Mouse (Mus musculus): Measurements from ENCODE around the gene Cmtm5. TPM values are rescaled to one million over a fixed set of nuclear protein-coding genes. Genes with fewer than 3 reads are reported as not detected.

Cmtm5 gene
- total and polyA plus RNA-seq, 3 experiments, result not detected

DNA sequence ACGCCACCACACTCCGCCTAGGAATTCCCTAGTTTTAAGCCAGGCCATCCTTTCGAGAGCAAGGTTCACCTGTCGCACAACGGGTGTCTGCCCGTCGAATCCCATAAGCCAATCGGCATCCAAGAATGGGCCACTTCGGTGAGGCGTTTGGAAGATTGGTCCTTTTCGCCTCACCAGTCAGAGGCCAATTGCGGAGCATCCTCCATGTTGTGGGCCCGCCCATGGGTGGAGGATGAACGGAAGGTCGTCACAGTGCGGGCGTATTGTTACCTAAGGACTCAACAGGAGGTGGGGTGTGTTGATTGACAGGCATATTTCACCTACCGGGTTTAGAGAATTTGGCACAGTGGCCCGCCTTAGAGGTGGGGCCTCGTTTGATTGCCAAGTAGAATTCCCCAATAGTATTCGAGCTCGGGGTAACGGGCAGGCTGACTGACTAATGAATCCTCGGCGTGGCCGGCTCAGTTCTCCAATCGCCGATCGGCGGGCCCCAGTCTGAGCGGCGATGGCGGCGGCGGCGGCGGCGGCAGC, 42.3 kb upstream of the Cmtm5 start:
- Histone ChIP-seq H3K36me3 (ENCODE audit: control insufficient read depth in 1 of 2, insufficient read depth in 2 of 2, low read length in 2 of 2) (peaks cover 12 to 14% of the 10 kb centered on the region in 2 experiments), H3K27ac (ENCODE audit: control insufficient read depth, low read depth, low read length) (peak overlapping the region; percentile 77), H3K4me1 (ENCODE audit: control insufficient read depth in 1 of 2, insufficient read depth in 2 of 2, low read length in 2 of 2) (peaks cover 4 to 6% of the 10 kb centered on the region in 2 experiments; a peak in 3 of 4 replicates), H3K9ac (ENCODE audit: control insufficient read depth, low read depth, low read length, poor library complexity, severe bottlenecking) (peak overlapping the region; percentile 100), H3K4me3 (ENCODE audit: control insufficient read depth in 1 of 2, insufficient read depth in 1 of 2, low read depth in 2 of 2, low read length in 2 of 2) (peak overlapping the region; percentile 53 to 91), H3K27me3 (ENCODE audit: control insufficient read depth in 1 of 2, insufficient read depth in 2 of 2, low read length in 2 of 2) (no peaks in the 10 kb centered on the region), H3K79me2 (ENCODE audit: control insufficient read depth, insufficient read depth, low read length, poor library complexity) (peaks cover 19% of the 10 kb centered on the region), H3K9me3 (replicated peaks; ENCODE audit: insufficient read depth, low read length) (no peaks in the 10 kb centered on the region)
- DNase-seq (ENCODE audit: low read depth, low spot score), result peak; percentile 99
- no peak for TF ChIP-seq MYC (IDR thresholded peaks at IDR 0.05; ENCODE audit: low read depth, low read length)
- no peak for TF ChIP-seq GATA1 (IDR thresholded peaks at IDR 0.05; ENCODE audit: low read depth, low read length)
- TF ChIP-seq POLR2A (IDR thresholded peaks at IDR 0.05; ENCODE audit: control insufficient read depth in 1 of 2, insufficient read depth in 1 of 2, low read depth in 1 of 2, low read length in 2 of 2, poor library complexity in 1 of 2), result peak; percentile 22 to 83
- TF ChIP-seq HCFC1 (IDR thresholded peaks at IDR 0.05; ENCODE audit: low read depth, low read length), result peak; percentile 84
- no peak for TF ChIP-seq MAX (IDR thresholded peaks at IDR 0.05; ENCODE audit: low read length)
- TF ChIP-seq TCF12 (IDR thresholded peaks at IDR 0.05; ENCODE audit: low read depth, low read length), result peak; percentile 8
- TF ChIP-seq CHD2 (IDR thresholded peaks at IDR 0.05; ENCODE audit: low read length), result peak; percentile 85
- TF ChIP-seq POLR2AphosphoS2 (IDR thresholded peaks at IDR 0.05; ENCODE audit: low read length), result peak; percentile 86
- TF ChIP-seq NELFE (IDR thresholded peaks at IDR 0.05; ENCODE audit: low read depth, low read length), result peak; percentile 55; the same call in 1 of the 2 replicates
- TF ChIP-seq EP300 (IDR thresholded peaks at IDR 0.05; ENCODE audit: low read depth in 1 of 2, low read length in 2 of 2), result no peak
- TF ChIP-seq MXI1 (IDR thresholded peaks at IDR 0.05; ENCODE audit: low read depth, low read length), result 0 out of 2 replicates have a peak, but pooled peaks have one; percentile 57
- TF ChIP-seq KAT2A (conservative IDR thresholded peaks at IDR 0.05; ENCODE audit: low read depth, low read length), result peak; percentile 40; the same call in 1 of the 2 replicates
- TF ChIP-seq NRF1 (IDR thresholded peaks at IDR 0.05; ENCODE audit: insufficient read depth, low read depth, low read length, poor library complexity, severe bottlenecking), result peak; percentile 32; the same call in 1 of the 2 replicates
- TF ChIP-seq TBP (IDR thresholded peaks at IDR 0.05; ENCODE audit: low read depth, low read length), result peak; percentile 94
- TF ChIP-seq ELF1 (IDR thresholded peaks at IDR 0.05; ENCODE audit: low read depth, low read length), result 0 out of 2 replicates have a peak, but pooled peaks have one; percentile 21
- peak; percentile 23; the same call in 1 of the 2 replicates for TF ChIP-seq ETS1 (IDR thresholded peaks at IDR 0.05; ENCODE audit: low read depth, low read length)
- peak; percentile 52; the same call in 1 of the 2 replicates for TF ChIP-seq ZMIZ1 (IDR thresholded peaks at IDR 0.05; ENCODE audit: low read depth, low read length)
- TF ChIP-seq E2F4 (IDR thresholded peaks at IDR 0.05; ENCODE audit: borderline replicate concordance, low read depth, low read length), result no peak

DNA sequence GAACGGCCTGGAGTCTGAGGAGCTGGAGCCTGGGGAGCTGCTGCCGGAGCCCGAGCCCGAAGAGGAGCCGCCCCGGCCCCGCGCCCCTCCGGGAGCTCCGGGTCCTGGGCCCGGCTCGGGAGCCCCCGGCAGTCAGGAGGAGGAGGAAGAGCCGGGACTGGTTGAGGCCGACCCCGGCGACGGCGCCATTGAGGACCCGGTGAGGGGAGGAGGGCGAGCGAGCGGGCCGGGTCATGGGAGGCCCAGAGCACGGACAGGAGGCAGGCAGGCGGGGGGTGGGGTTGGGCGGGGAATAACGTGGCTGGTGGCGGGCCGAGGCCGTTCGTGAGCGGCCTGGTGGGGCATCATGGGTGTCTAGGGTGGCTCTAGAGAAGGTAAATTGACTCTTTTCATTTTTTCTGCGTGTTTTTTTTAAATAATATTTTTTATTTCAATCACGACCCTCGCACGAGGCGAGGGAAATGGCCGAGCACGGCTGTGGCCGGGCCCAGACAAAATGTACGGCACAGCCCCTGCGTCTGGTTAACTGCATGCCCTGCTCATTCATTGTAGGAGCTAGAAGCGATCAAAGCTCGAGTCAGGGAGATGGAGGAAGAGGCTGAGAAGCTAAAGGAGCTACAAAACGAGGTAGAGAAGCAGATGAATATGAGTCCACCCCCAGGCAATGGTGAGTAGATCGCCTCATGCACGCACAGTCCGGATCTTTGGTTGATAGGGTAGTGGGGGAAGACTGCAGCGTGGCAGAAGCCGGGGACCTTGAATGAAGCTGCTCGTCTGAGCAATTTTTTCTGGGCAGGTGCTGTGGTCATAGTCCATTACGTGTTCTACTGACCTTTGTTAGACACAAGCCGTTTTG, 41.5 kb upstream of the Cmtm5 start:
- Histone ChIP-seq H3K27me3 (ENCODE audit: control insufficient read depth in 1 of 2, insufficient read depth in 2 of 2, low read length in 2 of 2) (no peaks in the 10 kb centered on the region), H3K9ac (ENCODE audit: control insufficient read depth, low read depth, low read length, poor library complexity, severe bottlenecking) (peak overlapping the region; percentile 100), H3K79me2 (ENCODE audit: control insufficient read depth, insufficient read depth, low read length, poor library complexity) (peaks cover 19% of the 10 kb centered on the region), H3K4me3 (ENCODE audit: control insufficient read depth in 1 of 2, insufficient read depth in 1 of 2, low read depth in 2 of 2, low read length in 2 of 2) (peak overlapping the region; percentile 74 to 100), H3K4me1 (ENCODE audit: control insufficient read depth in 1 of 2, insufficient read depth in 2 of 2, low read length in 2 of 2) (peaks cover 4 to 6% of the 10 kb centered on the region in 2 experiments; a peak in 3 of 4 replicates), H3K9me3 (replicated peaks; ENCODE audit: insufficient read depth, low read length) (no peaks in the 10 kb centered on the region), H3K36me3 (ENCODE audit: control insufficient read depth in 1 of 2, insufficient read depth in 2 of 2, low read length in 2 of 2) (peaks cover 12 to 14% of the 10 kb centered on the region in 2 experiments), H3K27ac (ENCODE audit: control insufficient read depth, low read depth, low read length) (peak overlapping the region; percentile 73)
- peak; percentile 67 for DNase-seq (ENCODE audit: low read depth, low spot score)
- TF ChIP-seq ZKSCAN1 (IDR thresholded peaks at IDR 0.05; ENCODE audit: low read depth, low read length) (no peak), NELFE (IDR thresholded peaks at IDR 0.05; ENCODE audit: low read depth, low read length) (no peak), POLR2A (IDR thresholded peaks at IDR 0.05; ENCODE audit: control insufficient read depth in 1 of 2, insufficient read depth in 1 of 2, low read depth in 1 of 2, low read length in 2 of 2, poor library complexity in 1 of 2) (peak in 1 of 2 experiments; percentile 44; a peak in 2 of 4 replicates), SIN3A (IDR thresholded peaks at IDR 0.05; ENCODE audit: low read length) (no peak; the same call in none of the 2 replicates), CTCF (IDR thresholded peaks at IDR 0.05 in 2 of 3, conservative IDR thresholded peaks at IDR 0.05 in 1 of 3; ENCODE audit: control insufficient read depth in 1 of 3, insufficient read depth in 1 of 3, low read depth in 2 of 3, low read length in 3 of 3, poor library complexity in 1 of 3, severe bottlenecking in 1 of 3) (no peak), HCFC1 (IDR thresholded peaks at IDR 0.05; ENCODE audit: low read depth, low read length) (peak; percentile 49; the same call in 1 of the 2 replicates), TCF12 (IDR thresholded peaks at IDR 0.05; ENCODE audit: low read depth, low read length) (peak; percentile 23; the same call in 1 of the 2 replicates), MXI1 (IDR thresholded peaks at IDR 0.05; ENCODE audit: low read depth, low read length) (peak; percentile 82), ETS1 (IDR thresholded peaks at IDR 0.05; ENCODE audit: low read depth, low read length) (no peak), ELF1 (IDR thresholded peaks at IDR 0.05; ENCODE audit: low read depth, low read length) (no peak), MEF2A (IDR thresholded peaks at IDR 0.05; ENCODE audit: extremely low read depth, insufficient replicate concordance, low read depth, low read length, poor library complexity, severe bottlenecking) (no peak), MAX (IDR thresholded peaks at IDR 0.05; ENCODE audit: low read length) (peak; percentile 57), UBTF (IDR thresholded peaks at IDR 0.05; ENCODE audit: borderline replicate concordance, insufficient read depth, low read depth, low read length) (no peak), MAZ (IDR thresholded peaks at IDR 0.05; ENCODE audit: low read depth, low read length) (0 out of 2 replicates have a peak, but pooled peaks have one; percentile 46), BHLHE40 (IDR thresholded peaks at IDR 0.05; ENCODE audit: borderline replicate concordance, low read depth, low read length) (no peak), CHD1 (IDR thresholded peaks at IDR 0.05; ENCODE audit: low read depth, low read length) (peak; percentile 74; the same call in 1 of the 2 replicates)
